11 mouse cellular contexts compared by ENCODE assay signal in the genomic region with DNA sequence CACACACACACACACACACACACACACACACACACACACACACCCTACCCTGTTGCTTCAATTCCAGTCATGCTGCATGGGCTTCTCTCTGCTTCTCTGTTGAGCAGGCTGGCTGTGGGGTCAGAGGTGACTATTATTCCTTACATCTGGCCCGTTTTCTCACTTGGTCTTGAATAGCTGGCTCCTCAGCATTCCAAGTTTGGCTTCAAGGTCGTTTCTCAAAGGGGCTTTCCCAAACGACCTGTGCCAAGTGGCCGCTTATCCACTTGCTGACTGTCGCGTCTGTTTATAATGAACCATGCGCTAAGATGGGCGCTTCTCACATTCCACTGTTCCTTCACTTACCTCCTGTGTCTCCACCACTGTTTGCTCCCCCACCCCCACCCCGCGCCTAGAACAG.
"Had no signal": no experiment of that assay in that cellular context is flagged by ENCODE, and none has a peak within 500 bp of the region (broad histone marks: within the 10 kb centered on the region; RNA-seq: fewer than 3 reads in every experiment).

No protein-coding gene starts in this region.

- H3K27ac ChIP-seq: kidney, embryonic 15.5 days; left cerebral cortex, adult 2 months; limb, embryonic 15.5 days; liver, embryonic 12.5 days; neural tube, embryonic 15.5 days had no signal

- H3K36me3 ChIP-seq: kidney, embryonic 15.5 days; limb, embryonic 15.5 days; liver, embryonic 12.5 days; neural tube, embryonic 15.5 days had no signal

- H3K4me3 ChIP-seq: kidney, embryonic 15.5 days; left cerebral cortex, adult 2 months; limb, embryonic 15.5 days; liver, embryonic 12.5 days; myocyte; neural tube, embryonic 15.5 days had no signal

- H3K27me3 ChIP-seq: kidney, embryonic 15.5 days; limb, embryonic 15.5 days; neural tube, embryonic 15.5 days had no signal

- DNase-seq: kidney, postnatal 14 days; midbrain, embryonic 14.5 days; right cerebral cortex, adult 18-20 months; right cerebral cortex, postnatal 25 days; thymus, postnatal 4 days had no signal

- H3K9me3 ChIP-seq: kidney, embryonic 15.5 days; limb, embryonic 15.5 days; liver, embryonic 12.5 days; neural tube, embryonic 15.5 days had no signal

- H3K4me1 ChIP-seq: neural tube, embryonic 15.5 days had no signal
